Mouse (Mus musculus) limb, embryonic 12.5 days (tissue): ENCODE measurements at regions not wholly inside any gene's neighbourhood (a gene's known extent, or its start where the extent isn't known, plus 50 kb on each side); places are given as distances from the start of the nearest gene placed in this dataset.
"Not testable (repeated sequence)": the region's sequence is repeated elsewhere in the genome, so short reads cannot be mapped to it uniquely, and the experiment has no call there.

Source experiments
- ATAC-seq: fragments of 200-750 bp; cut with Nextera tagmentation; 2 replicates; pipeline ENCODE4 v1.8.0; 2017; ENCODE audit warnings: low read depth, moderate TSS enrichment; ENCODE audit not compliant: insufficient number of reproducible peaks, insufficient read depth, low FRiP score, low TSS enrichment
- H3K27ac ChIP-seq: fragments of 300-500 bp; sonication (generic); 2 replicates; pipeline ENCODE4 v1.5.1; 2016; ENCODE audit warnings: mild to moderate bottlenecking, moderate library complexity
- H3K27me3 ChIP-seq: fragments of 300-500 bp; sonication (generic); 2 replicates; pipeline ENCODE4 v1.6.1; 2016; ENCODE audit warnings: mild to moderate bottlenecking, moderate library complexity
- H3K36me3 ChIP-seq: fragments of 300-500 bp; sonication (generic); 2 replicates; pipeline ENCODE4 v1.6.1; 2016; ENCODE audit warnings: mild to moderate bottlenecking, moderate library complexity
- H3K4me1 ChIP-seq: fragments of 300-500 bp; sonication (generic); replicated peaks from 2 replicates; pipeline ENCODE4 v1.6.1; 2016
- H3K4me2 ChIP-seq: fragments of 300-500 bp; sonication (generic); 2 replicates; pipeline ENCODE4 v1.6.1; 2016; ENCODE audit warnings: mild to moderate bottlenecking, moderate library complexity
- H3K4me3 ChIP-seq: fragments of 300-500 bp; sonication (generic); replicated peaks from 2 replicates; pipeline ENCODE4 v1.5.1; 2016; ENCODE audit warnings: mild to moderate bottlenecking
- H3K9ac ChIP-seq: fragments of 300-500 bp; sonication (generic); replicated peaks from 2 replicates; pipeline ENCODE4 v1.6.1; 2016; ENCODE audit warnings: mild to moderate bottlenecking, moderate library complexity
- H3K9me3 ChIP-seq: fragments of 300-500 bp; sonication (generic); 2 replicates; pipeline ENCODE4 v1.6.1; 2016; ENCODE audit warnings: mild to moderate bottlenecking, moderate library complexity
- WGBS: fragments of 180-500 bp; shearing (Covaris S2); methylation state at CpG from one replicate; pipeline ENCODE4 v1.1.7; 2016; 5-methylcytosine and 5-hydroxymethylcytosine counted together

- no peaks in the 10 kb centered on the region for H3K36me3 ChIP-seq
- no peaks in the 10 kb centered on the region for H3K9me3 ChIP-seq
- no peaks in the 10 kb centered on the region for H3K4me1 ChIP-seq
- 56% methylated on average over 3 of the region's 3 CpGs for WGBS
- no peak overlapping the region for H3K4me2 ChIP-seq
- H3K27me3 ChIP-seq, result no peaks in the 10 kb centered on the region
- no peak overlapping the region for H3K9ac ChIP-seq
- no peak overlapping the region for H3K4me3 ChIP-seq
- ATAC-seq, result no peak
- H3K27ac ChIP-seq, result no peak overlapping the region
These were observed 211.8 kb upstream of the Rnf219 start for GRCm38 (mm10) chr14:104734213-104734612.

GRCm38 (mm10) chr14:104732036-104732435, 209.6 kb upstream of the Rnf219 start:
- H3K9ac ChIP-seq, result no peak overlapping the region
- no peaks in the 10 kb centered on the region for H3K4me1 ChIP-seq
- ATAC-seq, result no peak
- peaks cover 3% of the 10 kb centered on the region; the same call in 1 of the 2 replicates for H3K9me3 ChIP-seq
- H3K4me2 ChIP-seq, result no peak overlapping the region
- no peaks in the 10 kb centered on the region for H3K36me3 ChIP-seq
- H3K4me3 ChIP-seq, result no peak overlapping the region
- 48% methylated on average over 1 of the region's 1 CpGs for WGBS
- no peaks in the 10 kb centered on the region for H3K27me3 ChIP-seq
- no peak overlapping the region for H3K27ac ChIP-seq

GRCm38 (mm10) chr14:104731319-104731995, 209.0 kb upstream of the Rnf219 start:
- H3K27ac ChIP-seq, result no peak overlapping the region
- H3K4me3 ChIP-seq, result no peak overlapping the region
- WGBS, result 76% methylated on average over 3 of the region's 3 CpGs
- H3K4me1 ChIP-seq, result no peaks in the 10 kb centered on the region
- ATAC-seq, result no peak
- no peak overlapping the region for H3K9ac ChIP-seq
- H3K4me2 ChIP-seq, result no peak overlapping the region
- no peaks in the 10 kb centered on the region for H3K27me3 ChIP-seq
- no peaks in the 10 kb centered on the region for H3K36me3 ChIP-seq
- peaks cover 3% of the 10 kb centered on the region; the same call in 1 of the 2 replicates for H3K9me3 ChIP-seq

- H3K36me3 ChIP-seq, H3K9me3 ChIP-seq, H3K9ac ChIP-seq, H3K27me3 ChIP-seq, ATAC-seq, H3K4me3 ChIP-seq, H3K27ac ChIP-seq, H3K4me1 ChIP-seq, H3K4me2 ChIP-seq: not testable (repeated sequence)
- WGBS, result 94% methylated on average over 24 of the region's 24 CpGs
These were observed 193.2 kb upstream of the Rnf219 start for GRCm38 (mm10) chr14:104715651-104716050.

GRCm38 (mm10) chr14:104702283-104702893, 179.9 kb upstream of the Rnf219 start:
- 73% methylated on average over 8 of the region's 8 CpGs for WGBS
- H3K27ac ChIP-seq, result no peak overlapping the region
- H3K4me2 ChIP-seq, result no peak overlapping the region
- no peaks in the 10 kb centered on the region; the same call in 1 of the 2 replicates for H3K4me1 ChIP-seq
- no peak for ATAC-seq
- no peaks in the 10 kb centered on the region for H3K27me3 ChIP-seq
- H3K4me3 ChIP-seq, result no peak overlapping the region
- H3K9me3 ChIP-seq, result no peaks in the 10 kb centered on the region
- H3K9ac ChIP-seq, result no peak overlapping the region
- H3K36me3 ChIP-seq, result no peaks in the 10 kb centered on the region

- Histone ChIP-seq H3K36me3 (no peaks in the 10 kb centered on the region), H3K27ac (no peak overlapping the region), H3K4me1 (no peaks in the 10 kb centered on the region; the same call in 1 of the 2 replicates), H3K9ac (no peak overlapping the region), H3K9me3 (no peaks in the 10 kb centered on the region), H3K4me2 (no peak overlapping the region), H3K4me3 (no peak overlapping the region), H3K27me3 (no peaks in the 10 kb centered on the region)
- 70% methylated on average over 4 of the region's 4 CpGs for WGBS
- ATAC-seq, result no peak
These were observed 176.5 kb upstream of the Rnf219 start for GRCm38 (mm10) chr14:104698962-104699361.

- no peak overlapping the region for H3K27ac ChIP-seq
- H3K27me3 ChIP-seq, result no peaks in the 10 kb centered on the region
- no peaks in the 10 kb centered on the region for H3K36me3 ChIP-seq
- 83% methylated on average over 4 of the region's 4 CpGs for WGBS
- no peak overlapping the region for H3K9ac ChIP-seq
- no peak overlapping the region for H3K4me2 ChIP-seq
- H3K4me3 ChIP-seq, result no peak overlapping the region
- no peaks in the 10 kb centered on the region; the same call in 1 of the 2 replicates for H3K4me1 ChIP-seq
- no peaks in the 10 kb centered on the region for H3K9me3 ChIP-seq
- ATAC-seq, result no peak
These were observed 172.7 kb upstream of the Rnf219 start for GRCm38 (mm10) chr14:104695101-104695500.

- Histone ChIP-seq H3K4me1 (no peaks in the 10 kb centered on the region; the same call in 1 of the 2 replicates), H3K4me3 (no peak overlapping the region), H3K27me3 (no peaks in the 10 kb centered on the region), H3K4me2 (no peak overlapping the region), H3K36me3 (no peaks in the 10 kb centered on the region), H3K9ac (no peak overlapping the region), H3K27ac (no peak overlapping the region), H3K9me3 (no peaks in the 10 kb centered on the region)
- ATAC-seq, result no peak
- 71% methylated on average over 14 of the region's 14 CpGs for WGBS
These were observed 171.8 kb upstream of the Rnf219 start for GRCm38 (mm10) chr14:104694174-104694803.

- no peaks in the 10 kb centered on the region for H3K36me3 ChIP-seq
- no peak overlapping the region for H3K9ac ChIP-seq
- H3K27ac ChIP-seq, result no peak overlapping the region
- H3K27me3 ChIP-seq, result no peaks in the 10 kb centered on the region
- no peak overlapping the region for H3K4me3 ChIP-seq
- H3K9me3 ChIP-seq, result no peaks in the 10 kb centered on the region
- H3K4me1 ChIP-seq, result no peaks in the 10 kb centered on the region
- WGBS, result 92% methylated on average over 5 of the region's 5 CpGs
- H3K4me2 ChIP-seq, result no peak overlapping the region
- ATAC-seq, result no peak
These were observed 170.2 kb upstream of the Rnf219 start for GRCm38 (mm10) chr14:104692616-104693015.

- no peak overlapping the region for H3K4me3 ChIP-seq
- H3K36me3 ChIP-seq, result no peaks in the 10 kb centered on the region
- H3K4me1 ChIP-seq, result no peaks in the 10 kb centered on the region
- WGBS, result 85% methylated on average over 3 of the region's 3 CpGs
- no peak overlapping the region for H3K9ac ChIP-seq
- no peaks in the 10 kb centered on the region for H3K27me3 ChIP-seq
- H3K9me3 ChIP-seq, result no peaks in the 10 kb centered on the region
- H3K4me2 ChIP-seq, result no peak overlapping the region
- no peak overlapping the region for H3K27ac ChIP-seq
- ATAC-seq, result no peak
These were observed 166.0 kb upstream of the Rnf219 start for GRCm38 (mm10) chr14:104688440-104688839.

- Histone ChIP-seq H3K9me3 (no peaks in the 10 kb centered on the region), H3K4me3 (no peak overlapping the region), H3K9ac (no peak overlapping the region), H3K27ac (no peak overlapping the region), H3K4me2 (no peak overlapping the region), H3K27me3 (peaks cover 5% of the 10 kb centered on the region; the same call in 1 of the 2 replicates), H3K36me3 (no peaks in the 10 kb centered on the region), H3K4me1 (0 out of 2 replicates have a peak, but pooled peaks cover 7% of the 10 kb centered on the region)
- WGBS, result 15% methylated on average over 7 of the region's 7 CpGs
- ATAC-seq, result peak; percentile 63
These were observed 154.4 kb upstream of the Rnf219 start for GRCm38 (mm10) chr14:104676810-104677209.
